Mouse (Mus musculus): ENCODE measurements around the gene Rbm20. TPM values are rescaled to one million over a fixed set of nuclear protein-coding genes. Genes with fewer than 3 reads are reported as not detected.

Gene Rbm20
- polyA plus RNA-seq, 1 experiment from 2014 or later = 0.52 TPM

DNA sequence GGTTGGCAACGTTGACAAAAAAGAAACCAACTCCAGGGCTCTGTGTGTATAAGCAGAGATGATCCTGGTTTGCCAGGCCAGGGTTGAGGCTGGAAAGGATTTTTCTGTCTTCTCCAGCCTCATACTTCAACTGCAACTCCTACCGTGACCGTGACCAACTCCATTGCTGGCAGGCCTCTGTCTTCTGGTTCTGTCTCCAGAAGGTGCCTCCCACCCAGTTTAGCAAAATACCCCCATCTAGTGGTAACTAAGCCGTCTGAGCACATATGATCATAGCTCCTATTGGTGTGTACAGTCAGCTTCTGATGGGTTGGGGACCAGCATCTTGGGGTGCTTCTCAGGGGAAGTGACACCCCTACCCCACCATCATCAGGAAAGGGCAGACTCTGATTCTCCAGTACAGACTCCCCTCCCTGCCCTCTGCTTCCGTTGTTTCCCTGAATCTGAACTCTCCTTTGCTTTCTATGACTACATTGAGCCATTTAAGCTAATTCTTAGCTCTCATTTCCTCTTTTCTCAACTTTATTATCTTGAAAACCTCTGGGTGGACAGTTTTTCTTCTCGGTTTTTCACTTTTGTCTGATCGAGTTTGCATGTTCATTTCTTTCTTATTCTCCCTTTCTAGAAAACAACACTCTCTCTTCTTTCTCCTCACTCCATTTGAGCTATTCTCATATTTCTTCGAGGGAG lies 85.8 kb downstream of the Rbm20 start:
- 67% methylated on average over 8 of the region's 8 CpGs for WGBS
- Histone ChIP-seq H3K4me3 (ENCODE audit: low read depth, low read length) (no peak overlapping the region), H3K27me3 (replicated peaks; ENCODE audit: control insufficient read depth, insufficient read depth, low read length) (no peaks in the 10 kb centered on the region), H3K4me1 (replicated peaks; ENCODE audit: control insufficient read depth, insufficient read depth, low read length) (no peaks in the 10 kb centered on the region), H3K9me3 (ENCODE audit: control insufficient read depth) (no peaks in the 10 kb centered on the region), H3K36me3 (ENCODE audit: control insufficient read depth, insufficient read depth) (no peaks in the 10 kb centered on the region), H3K9ac (ENCODE audit: low read depth, low read length) (no peak overlapping the region), H3K27ac (ENCODE audit: low read depth, low read length) (no peak overlapping the region), H3K4me2 (replicated peaks; ENCODE audit: low read depth) (no peak overlapping the region)
- peak; percentile 25; the same call in 1 of the 2 replicates for ATAC-seq
- peak; percentile 81 for TF ChIP-seq CTCF (IDR thresholded peaks at IDR 0.05; ENCODE audit: low read depth)

DNA sequence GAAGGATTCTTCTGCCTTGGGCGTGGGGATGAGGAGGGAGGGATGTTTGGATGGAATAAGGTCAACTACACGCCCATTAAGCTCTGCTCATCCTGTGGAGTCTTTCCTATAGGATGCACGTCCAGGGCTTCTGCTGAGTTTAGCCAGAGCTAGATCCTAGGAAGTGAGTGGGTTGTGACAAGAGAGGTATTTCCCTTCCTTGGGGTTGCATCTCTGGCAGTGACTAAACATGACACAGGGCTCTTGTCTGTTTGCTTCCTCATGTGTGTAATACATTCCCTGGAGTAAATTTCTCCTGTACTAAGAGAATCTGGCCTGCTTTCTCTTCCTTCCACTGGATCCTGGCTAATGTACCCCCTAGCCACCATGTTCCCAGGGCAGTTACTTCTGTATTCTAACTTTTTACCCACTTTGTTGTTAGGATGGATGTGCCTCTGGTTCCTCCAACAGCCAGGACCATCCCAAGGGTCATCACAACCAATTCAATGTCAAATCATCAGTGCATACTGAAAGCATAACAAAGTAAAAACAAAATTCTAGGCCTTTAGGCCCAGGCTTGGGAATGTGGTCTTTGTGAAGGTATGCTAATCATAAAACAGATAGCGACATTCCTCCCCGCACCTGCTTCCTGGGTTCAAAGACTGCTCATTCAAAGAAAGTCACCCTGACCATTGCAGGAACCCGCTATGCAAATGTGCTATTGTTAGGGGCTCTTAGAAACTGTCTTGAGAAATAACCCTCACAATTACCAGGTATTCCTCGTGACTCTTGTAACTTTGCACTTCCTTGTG lies 87.8 kb downstream of the Rbm20 start:
- Histone ChIP-seq H3K27me3 (replicated peaks; ENCODE audit: control insufficient read depth, insufficient read depth, low read length) (no peaks in the 10 kb centered on the region), H3K36me3 (ENCODE audit: control insufficient read depth, insufficient read depth) (no peaks in the 10 kb centered on the region), H3K9me3 (ENCODE audit: control insufficient read depth) (no peaks in the 10 kb centered on the region), H3K9ac (ENCODE audit: low read depth, low read length) (no peak overlapping the region), H3K27ac (ENCODE audit: low read depth, low read length) (no peak overlapping the region), H3K4me2 (replicated peaks; ENCODE audit: low read depth) (no peak overlapping the region), H3K4me1 (replicated peaks; ENCODE audit: control insufficient read depth, insufficient read depth, low read length) (no peaks in the 10 kb centered on the region), H3K4me3 (ENCODE audit: low read depth, low read length) (no peak overlapping the region)
- WGBS = 85% methylated on average over 6 of the region's 7 CpGs
- no peak for ATAC-seq
- no peak for TF ChIP-seq CTCF (IDR thresholded peaks at IDR 0.05; ENCODE audit: low read depth)

DNA sequence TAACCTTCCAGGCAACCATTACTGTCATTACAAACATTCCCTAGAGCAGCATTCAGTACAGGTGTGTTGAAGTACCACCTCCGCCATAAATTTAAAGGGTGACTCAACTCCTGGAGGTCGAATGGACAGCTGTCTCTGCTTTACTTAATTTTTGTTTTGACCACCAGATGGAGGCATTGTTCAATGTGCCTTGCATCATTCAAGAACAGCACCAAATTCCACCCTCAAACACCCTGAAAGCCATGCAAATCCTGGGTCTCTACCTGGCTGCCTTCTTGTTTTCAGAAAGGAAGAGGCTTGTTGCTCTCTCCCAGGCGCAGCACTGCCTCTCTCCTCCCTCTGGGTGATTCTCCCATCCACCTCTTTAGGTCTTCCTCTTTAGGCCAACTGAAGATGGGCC lies 91.4 kb downstream of the Rbm20 start:
- WGBS = 12% methylated on average over 3 of the region's 3 CpGs
- Histone ChIP-seq H3K4me1 (replicated peaks; ENCODE audit: control insufficient read depth, insufficient read depth, low read length) (no peaks in the 10 kb centered on the region), H3K36me3 (ENCODE audit: control insufficient read depth, insufficient read depth) (no peaks in the 10 kb centered on the region), H3K9me3 (ENCODE audit: control insufficient read depth) (no peaks in the 10 kb centered on the region), H3K27ac (ENCODE audit: low read depth, low read length) (no peak overlapping the region), H3K4me3 (ENCODE audit: low read depth, low read length) (no peak overlapping the region), H3K9ac (ENCODE audit: low read depth, low read length) (no peak overlapping the region), H3K27me3 (replicated peaks; ENCODE audit: control insufficient read depth, insufficient read depth, low read length) (no peaks in the 10 kb centered on the region), H3K4me2 (replicated peaks; ENCODE audit: low read depth) (no peak overlapping the region)
- ATAC-seq = peak; percentile 38
- peak; percentile 93 for TF ChIP-seq CTCF (IDR thresholded peaks at IDR 0.05; ENCODE audit: low read depth)

DNA sequence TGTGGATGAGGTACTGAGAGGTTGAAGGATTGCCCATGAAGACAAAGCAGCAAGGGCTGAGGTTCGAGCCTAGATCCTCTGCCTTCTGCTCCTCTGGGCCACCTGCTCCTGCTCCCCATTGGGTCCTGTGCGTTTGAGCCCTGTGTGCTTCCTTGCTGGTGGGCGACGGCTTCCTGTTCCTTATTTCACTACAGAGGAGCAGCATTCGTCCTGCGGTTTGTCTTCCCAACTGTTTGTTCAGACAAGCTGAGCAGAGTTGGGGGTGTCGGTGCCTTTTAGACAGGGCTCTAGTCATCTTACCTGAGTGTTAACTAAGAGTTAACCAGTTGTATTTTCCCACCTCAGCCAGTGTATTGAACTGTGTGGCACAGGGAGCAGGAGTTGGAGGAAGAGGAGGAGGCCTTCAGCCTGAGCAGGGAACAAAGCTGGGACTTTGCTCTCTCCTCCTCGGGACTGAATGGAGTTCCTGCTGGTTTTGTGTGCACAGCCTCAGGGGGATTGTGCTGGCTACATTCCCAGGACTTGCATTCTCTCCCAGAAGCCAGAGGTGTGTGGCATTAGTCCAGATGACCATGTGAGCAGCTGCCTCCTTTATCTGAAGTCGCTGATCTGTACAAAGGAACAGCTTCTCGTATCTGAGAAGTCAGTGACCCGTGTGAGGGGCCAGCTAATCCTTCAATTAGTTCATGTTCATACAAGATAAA lies 97.0 kb downstream of the Rbm20 start:
- peak; percentile 49 for ATAC-seq
- 42% methylated on average over 11 of the region's 11 CpGs for WGBS
- no peak overlapping the region for H3K27ac ChIP-seq (ENCODE audit: low read depth, low read length)

DNA sequence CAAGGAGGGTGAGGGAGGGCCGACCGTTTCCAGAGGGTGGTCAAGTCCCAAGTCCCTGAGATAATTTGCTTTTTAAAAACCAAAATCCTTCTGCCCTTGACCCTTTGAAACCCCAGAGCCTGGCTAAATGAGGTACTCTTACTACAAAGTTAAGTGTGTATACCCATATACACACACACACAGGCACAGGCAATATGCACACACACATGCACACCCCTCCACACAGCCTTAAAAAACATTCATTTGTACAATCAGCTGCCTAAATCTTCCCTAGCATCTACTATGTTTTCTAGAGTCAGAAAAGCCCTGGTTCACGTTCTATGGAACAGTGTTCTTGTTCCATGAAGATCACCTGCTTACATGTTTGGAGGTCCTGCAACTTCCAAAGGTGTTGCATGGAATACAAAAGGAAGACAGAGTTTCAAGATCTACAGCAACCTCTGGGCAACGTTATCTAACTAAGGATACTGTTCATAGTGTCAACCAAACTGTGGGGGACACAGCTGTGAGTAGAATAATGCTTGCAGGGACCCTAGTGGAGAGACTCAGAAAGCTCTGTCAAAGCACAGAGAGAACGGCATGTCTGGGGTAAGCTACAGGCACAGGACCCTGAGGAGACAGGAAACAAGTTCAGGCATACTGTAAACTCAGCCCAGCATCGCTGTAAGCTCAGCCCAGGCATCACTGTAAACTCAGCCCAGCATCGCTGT lies 97.7 kb downstream of the Rbm20 start:
- Histone ChIP-seq H3K4me2 (replicated peaks; ENCODE audit: low read depth) (no peak overlapping the region), H3K9ac (ENCODE audit: low read depth, low read length) (no peak overlapping the region), H3K27me3 (replicated peaks; ENCODE audit: control insufficient read depth, insufficient read depth, low read length) (no peaks in the 10 kb centered on the region), H3K9me3 (ENCODE audit: control insufficient read depth) (no peaks in the 10 kb centered on the region), H3K4me1 (replicated peaks; ENCODE audit: control insufficient read depth, insufficient read depth, low read length) (no peaks in the 10 kb centered on the region), H3K4me3 (ENCODE audit: low read depth, low read length) (no peak overlapping the region), H3K27ac (ENCODE audit: low read depth, low read length) (no peak overlapping the region), H3K36me3 (ENCODE audit: control insufficient read depth, insufficient read depth) (no peaks in the 10 kb centered on the region)
- 42% methylated on average over 6 of the region's 7 CpGs for WGBS
- no peak for ATAC-seq
- TF ChIP-seq CTCF (IDR thresholded peaks at IDR 0.05; ENCODE audit: low read depth) = no peak

More for the DNA sequence above, 97.0 kb downstream of the Rbm20 start:
- no peak for TF ChIP-seq CTCF (IDR thresholded peaks at IDR 0.05; ENCODE audit: low read depth)
- no peaks in the 10 kb centered on the region for H3K36me3 ChIP-seq (ENCODE audit: control insufficient read depth, insufficient read depth)
- H3K9ac ChIP-seq (ENCODE audit: low read depth, low read length) = no peak overlapping the region
- H3K4me2 ChIP-seq (replicated peaks; ENCODE audit: low read depth) = no peak overlapping the region
- H3K4me1 ChIP-seq (replicated peaks; ENCODE audit: control insufficient read depth, insufficient read depth, low read length) = no peaks in the 10 kb centered on the region
- no peaks in the 10 kb centered on the region for H3K27me3 ChIP-seq (replicated peaks; ENCODE audit: control insufficient read depth, insufficient read depth, low read length)
- H3K9me3 ChIP-seq (ENCODE audit: control insufficient read depth) = no peaks in the 10 kb centered on the region
- H3K4me3 ChIP-seq (ENCODE audit: low read depth, low read length) = no peak overlapping the region

DNA sequence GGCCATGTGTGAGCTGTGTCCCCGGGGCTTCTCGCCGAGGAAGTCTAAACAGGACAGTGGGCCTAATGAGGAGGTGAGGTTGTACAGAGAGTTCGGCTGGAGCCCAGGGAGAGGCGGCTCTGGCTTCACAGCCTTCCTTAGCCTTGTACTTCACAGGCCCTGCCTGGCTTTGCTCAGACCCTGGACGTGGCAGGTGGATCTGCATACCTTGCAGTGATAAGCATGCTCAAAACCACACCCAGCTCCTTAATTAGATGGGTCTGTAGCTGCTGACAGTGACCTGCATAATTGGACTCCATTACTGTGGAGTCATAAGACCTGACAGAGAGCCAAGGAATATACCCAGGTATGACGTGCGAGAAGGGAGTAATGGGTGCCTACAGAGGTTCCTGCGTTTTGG lies 102.3 kb downstream of the Rbm20 start:
- Histone ChIP-seq H3K4me2 (replicated peaks; ENCODE audit: low read depth) (no peak overlapping the region), H3K4me3 (ENCODE audit: low read depth, low read length) (no peak overlapping the region), H3K9me3 (ENCODE audit: control insufficient read depth) (no peaks in the 10 kb centered on the region), H3K27me3 (replicated peaks; ENCODE audit: control insufficient read depth, insufficient read depth, low read length) (no peaks in the 10 kb centered on the region), H3K27ac (ENCODE audit: low read depth, low read length) (no peak overlapping the region), H3K9ac (ENCODE audit: low read depth, low read length) (no peak overlapping the region), H3K36me3 (ENCODE audit: control insufficient read depth, insufficient read depth) (no peaks in the 10 kb centered on the region), H3K4me1 (replicated peaks; ENCODE audit: control insufficient read depth, insufficient read depth, low read length) (no peaks in the 10 kb centered on the region)
- no peak for TF ChIP-seq CTCF (IDR thresholded peaks at IDR 0.05; ENCODE audit: low read depth)
- WGBS = 73% methylated on average over 9 of the region's 9 CpGs
- ATAC-seq = no peak
